ENCODE assay signal across 8 mouse cellular contexts in the genomic region with DNA sequence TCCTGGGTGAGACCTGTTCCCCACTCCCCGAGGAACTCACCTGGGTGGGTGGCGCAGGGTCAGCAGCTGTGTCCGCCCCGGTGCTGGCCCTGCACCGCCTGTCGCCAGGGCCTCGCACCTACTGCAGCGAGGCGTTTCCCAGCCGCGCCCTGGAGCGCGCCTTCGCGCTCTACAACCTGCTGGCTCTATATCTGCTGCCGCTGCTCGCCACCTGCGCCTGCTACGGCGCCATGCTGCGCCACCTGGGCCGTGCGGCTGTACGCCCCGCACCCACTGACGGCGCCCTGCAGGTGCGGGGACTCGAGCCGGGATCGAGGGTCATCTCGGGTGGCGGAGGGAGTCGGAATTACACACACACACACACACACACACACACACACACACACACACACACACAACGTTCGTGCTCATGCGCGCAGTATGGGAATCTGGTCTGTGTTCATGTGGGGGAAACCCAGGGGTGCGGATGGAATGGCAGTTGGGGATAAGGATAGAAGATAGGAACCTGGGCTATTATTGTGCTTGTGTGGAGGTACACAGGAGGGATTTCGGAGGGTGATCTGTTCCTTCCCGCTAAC. TPM values are rescaled to one million over a fixed set of nuclear protein-coding genes. Genes with fewer than 3 reads are reported as not detected.
DNase-seq lines count a peak whose midpoint lies in the region; ATAC-seq and TF ChIP-seq lines count a peak whose summit lies in the region.

TSS of gene R3hdm4 (minus strand) at position 251 of the 578 bp plus-strand sequence.

- H3K9me3 ChIP-seq in forebrain, embryonic 14.5 days (replicated peaks; ENCODE audit: control insufficient read depth, low read length) = no peaks in the 10 kb centered on the region
- no peaks in the 10 kb centered on the region; the same call in 1 of the 2 replicates for H3K9me3 ChIP-seq in hindbrain, embryonic 12.5 days (replicated peaks)
- H3K9me3 ChIP-seq in liver, embryonic 14.5 days (ENCODE audit: control insufficient read depth, low read length) = no peaks in the 10 kb centered on the region
- no peaks in the 10 kb centered on the region for H3K9me3 ChIP-seq in stomach, embryonic 15.5 days

- no peaks in the 10 kb centered on the region for H3K36me3 ChIP-seq in forebrain, embryonic 14.5 days (ENCODE audit: control insufficient read depth, insufficient read depth, low read length)
- no peaks in the 10 kb centered on the region for H3K36me3 ChIP-seq in hindbrain, embryonic 12.5 days
- H3K36me3 ChIP-seq in liver, embryonic 14.5 days (replicated peaks; ENCODE audit: control insufficient read depth, insufficient read depth, low read depth) = no peaks in the 10 kb centered on the region
- H3K36me3 ChIP-seq in stomach, embryonic 15.5 days = no peaks in the 10 kb centered on the region

- peaks cover 6% of the 10 kb centered on the region for H3K4me1 ChIP-seq in forebrain, embryonic 14.5 days (ENCODE audit: control insufficient read depth, insufficient read depth, low read length)
- H3K4me1 ChIP-seq in hindbrain, embryonic 12.5 days = peaks cover 49% of the 10 kb centered on the region
- H3K4me1 ChIP-seq in liver, embryonic 14.5 days (replicated peaks; ENCODE audit: control insufficient read depth in 2 of 2, insufficient read depth in 2 of 2, low read length in 1 of 2) = peaks cover 9 to 13% of the 10 kb centered on the region in 2 experiments
- H3K4me1 ChIP-seq in stomach, embryonic 15.5 days = peaks cover 54% of the 10 kb centered on the region

- no peak within 1 kb of the TSS for H3K27ac ChIP-seq in forebrain, embryonic 14.5 days (ENCODE audit: low read depth, low read length)
- H3K27ac ChIP-seq in hindbrain, embryonic 12.5 days = no peak within 1 kb of the TSS
- H3K27ac ChIP-seq in liver, embryonic 14.5 days = no peak within 1 kb of the TSS
- H3K27ac ChIP-seq in stomach, embryonic 15.5 days = no peak within 1 kb of the TSS

- peak within 1 kb of the TSS; percentile 37 for H3K9ac ChIP-seq in forebrain, embryonic 14.5 days (ENCODE audit: low read length)
- H3K9ac ChIP-seq in hindbrain, embryonic 12.5 days = peak within 1 kb of the TSS; percentile 56
- H3K9ac ChIP-seq in liver, embryonic 14.5 days (replicated peaks) = no peak within 1 kb of the TSS
- no peak within 1 kb of the TSS for H3K9ac ChIP-seq in stomach, embryonic 15.5 days

- TF ChIP-seq CTCF in liver, embryonic 14.5 days (IDR thresholded peaks at IDR 0.05; ENCODE audit: low read depth) = no peak

- no peak for TF ChIP-seq EP300 in liver, embryonic 14.5 days (IDR thresholded peaks at IDR 0.05; ENCODE audit: low read depth)

- H3K27me3 ChIP-seq in forebrain, embryonic 14.5 days (replicated peaks; ENCODE audit: control insufficient read depth, insufficient read depth, low read length) = peaks cover 65% of the 10 kb centered on the region
- peaks cover 72% of the 10 kb centered on the region for H3K27me3 ChIP-seq in hindbrain, embryonic 12.5 days
- H3K27me3 ChIP-seq in liver, embryonic 14.5 days (ENCODE audit: control insufficient read depth, insufficient read depth, low read length) = peaks cover 49% of the 10 kb centered on the region
- peaks cover 55% of the 10 kb centered on the region for H3K27me3 ChIP-seq in stomach, embryonic 15.5 days (replicated peaks)

- no peak for ATAC-seq in activated CD4-positive, CD25-positive, alpha-beta regulatory T cell, adult 4 months
- no peak for ATAC-seq in forebrain, embryonic 14.5 days
- no peak for ATAC-seq in hindbrain, embryonic 12.5 days (ENCODE audit: low FRiP score)
- no peak for ATAC-seq in liver, embryonic 14.5 days (ENCODE audit: insufficient read depth)
- ATAC-seq in stomach, embryonic 15.5 days (ENCODE audit: insufficient read depth, low FRiP score, low read depth) = no peak

- peak within 1 kb of the TSS; percentile 13 for H3K4me3 ChIP-seq in forebrain, embryonic 14.5 days (ENCODE audit: low read depth, low read length)
- peak within 1 kb of the TSS; percentile 28 for H3K4me3 ChIP-seq in hindbrain, embryonic 12.5 days
- H3K4me3 ChIP-seq in liver, embryonic 14.5 days (ENCODE audit: insufficient read depth in 1 of 2, low read depth in 2 of 2, low read length in 2 of 2) = peak within 1 kb of the TSS in 1 of 2 experiments; percentile 21; a peak in 1 of 4 replicates
- peak within 1 kb of the TSS; percentile 29 for H3K4me3 ChIP-seq in stomach, embryonic 15.5 days (replicated peaks)

- peak; percentile 25 to 51 for DNase-seq in kidney, postnatal 4 days
- no peak for DNase-seq in kidney, postnatal 14 days
- no peak for DNase-seq in forebrain, embryonic 14.5 days (ENCODE audit: low spot score)
- DNase-seq in liver, embryonic 14.5 days (ENCODE audit: low read depth in 3 of 3, low spot score in 3 of 3) = no peak
- no peak for DNase-seq in right cerebral cortex, adult 2 months (ENCODE audit: low spot score in 2 of 2)

- WGBS in forebrain, embryonic 14.5 days = 2% methylated on average over 41 of the region's 41 CpGs
- WGBS in hindbrain, embryonic 12.5 days = 6% methylated on average over 40 of the region's 41 CpGs
- WGBS in liver, embryonic 14.5 days (ENCODE audit: insufficient replicate concordance) = 8% methylated on average over 40 of the region's 41 CpGs
- WGBS in stomach, embryonic 15.5 days = 4% methylated on average over 41 of the region's 41 CpGs

- peak within 1 kb of the TSS; percentile 33 for H3K4me2 ChIP-seq in forebrain, embryonic 14.5 days (ENCODE audit: low read length)
- peak within 1 kb of the TSS; percentile 46 for H3K4me2 ChIP-seq in hindbrain, embryonic 12.5 days (replicated peaks)
- H3K4me2 ChIP-seq in liver, embryonic 14.5 days (ENCODE audit: low read depth) = peak within 1 kb of the TSS; percentile 13
- H3K4me2 ChIP-seq in stomach, embryonic 15.5 days = peak within 1 kb of the TSS; percentile 53

RNA-seq across cellular contexts. Expression of gene R3hdm4, which starts in this region (rescaled TPM):
- polyA plus RNA-seq in activated CD4-positive, CD25-positive, alpha-beta regulatory T cell, adult 4 months (2017; shearing (Covaris generic)) = 100 to 1,000 TPM in 1 of 2 experiments, 10 to 100 TPM in 1; 92.3 to 122 TPM
- 175 and 197 TPM in 2 replicates for polyA plus RNA-seq in forebrain, embryonic 14.5 days (2014; fragmentation: Nextera tagmentation; extraction: Ambion mirVana)
- polyA plus RNA-seq in hindbrain, embryonic 12.5 days (2016; fragmentation: Nextera tagmentation; extraction: Ambion mirVana) = 173 and 184 TPM in 2 replicates
- 34.7 and 41.4 TPM in 2 replicates for polyA plus RNA-seq in liver, embryonic 14.5 days (2012; rRNA removed)
- 38.5 and 46.0 TPM in 2 replicates for polyA plus RNA-seq in liver, embryonic 14.5 days (2014; fragmentation: Nextera tagmentation; extraction: Ambion mirVana)
- 137 and 140 TPM in 2 replicates for polyA plus RNA-seq in stomach, embryonic 15.5 days (2015; fragmentation: Nextera tagmentation; extraction: Ambion mirVana)

Comparison
In these comparisons a context has a peak if more than half of its experiments do, and no peak if none do; other contexts are left out.
1. DNase-seq: peak in kidney, postnatal 4 days (2 of 2); none in kidney, postnatal 14 days (single experiment), forebrain, embryonic 14.5 days (single experiment), liver, embryonic 14.5 days (0 of 3) and right cerebral cortex, adult 2 months (0 of 2).
2. H3K9ac ChIP-seq: peak in forebrain, embryonic 14.5 days (single experiment) and hindbrain, embryonic 12.5 days (single experiment); none in liver, embryonic 14.5 days (single experiment) and stomach, embryonic 15.5 days (single experiment).
3. Peak in every context shown above with its lines, with median percentiles within 50 percentile points of each other: H3K4me2 ChIP-seq.